Mouse (Mus musculus) gastrocnemius, postnatal 4 days (tissue): Measurements from ENCODE around the gene Samhd1. TPM values are rescaled to one million over a fixed set of nuclear protein-coding genes. Genes with fewer than 3 reads are reported as not detected.

Source experiments
- DNase-seq, 2 experiments: peaks; one replicate each; pipeline ENCODE4 v3.0.0; 2021 to 2022; ENCODE audit warnings: low spot score in 2 of 2, mixed read lengths in 2 of 2
- total RNA-seq, 2 experiments: library from RNA; stranded (reverse); gene quantifications; 2 replicates each; pipeline ENCODE4 v1.2.3; 2021

Gene Samhd1
- total RNA-seq, 2 experiments from 2014 or later, result 23.4 to 23.6 TPM

- no peak for DNase-seq
Measured at GRCm38 (mm10) chr2:157057186-157057585, 77.9 kb downstream of the Samhd1 start.

GRCm38 (mm10) chr2:157055721-157056120 is 79.3 kb downstream of the Samhd1 start:
- DNase-seq, result no peak

DNA sequence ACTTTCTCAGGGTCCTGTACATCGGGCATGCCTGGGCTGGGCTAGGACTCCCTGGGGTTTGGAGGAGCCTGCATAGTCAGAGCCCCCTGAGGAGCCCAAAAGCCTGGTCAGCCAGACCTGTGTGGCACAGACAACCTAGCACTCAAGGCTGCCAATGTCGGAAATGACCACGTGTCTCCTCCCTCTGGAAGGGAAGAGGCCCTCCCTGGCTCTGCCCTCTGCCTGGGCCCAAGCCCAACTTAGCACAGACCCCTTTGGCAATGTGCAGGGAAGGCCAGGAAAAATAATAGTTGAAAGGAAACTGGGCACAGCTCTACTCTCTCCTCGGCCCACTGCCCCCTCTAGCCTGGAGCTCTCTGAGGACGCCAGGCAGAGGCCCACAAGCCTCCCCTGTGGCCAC is 80.2 kb downstream of the Samhd1 start:
- DNase-seq, result no peak

DNA sequence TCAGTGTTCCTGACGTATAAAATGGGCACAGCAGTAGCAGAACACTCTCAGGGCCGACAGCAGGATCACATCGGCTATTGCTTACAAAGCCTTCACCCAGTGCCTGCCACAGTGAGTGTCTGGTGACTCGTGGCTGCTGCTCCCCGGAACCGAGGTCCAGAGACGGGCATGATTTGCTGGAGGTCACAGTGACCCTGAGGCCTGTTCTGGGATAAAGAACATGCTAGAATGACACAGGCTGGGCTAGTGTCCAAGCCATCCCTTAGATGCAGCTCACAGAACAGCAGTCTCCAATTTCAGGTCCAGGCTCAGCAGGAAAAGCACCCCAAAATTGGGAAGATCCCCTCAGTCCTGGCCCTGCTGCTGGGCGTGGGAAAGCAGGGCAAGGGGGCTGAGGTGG is 80.8 kb downstream of the Samhd1 start:
- DNase-seq, result no peak

- no peak for DNase-seq
Measured at GRCm38 (mm10) chr2:157053787-157054186, 81.3 kb downstream of the Samhd1 start.

DNA sequence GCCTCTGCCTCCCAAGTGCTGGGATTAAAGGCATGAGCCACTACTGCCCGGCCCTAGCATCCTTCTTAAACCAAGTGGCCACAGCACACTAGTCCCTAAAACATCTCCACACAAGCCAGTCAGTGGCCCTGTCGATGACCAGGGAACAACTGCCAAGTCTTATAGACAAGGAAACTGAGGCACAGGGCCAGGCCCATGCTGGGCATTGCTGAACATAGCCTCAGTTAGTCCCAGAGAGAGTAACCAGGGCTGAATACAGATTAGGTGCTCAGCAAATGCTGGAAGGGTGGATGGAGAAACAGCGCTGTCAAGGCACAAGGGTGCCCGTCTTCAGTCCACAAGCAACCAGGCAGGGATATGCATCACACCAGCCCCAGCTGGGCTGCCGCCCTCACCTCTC is 81.9 kb downstream of the Samhd1 start:
- DNase-seq, result no peak

DNA sequence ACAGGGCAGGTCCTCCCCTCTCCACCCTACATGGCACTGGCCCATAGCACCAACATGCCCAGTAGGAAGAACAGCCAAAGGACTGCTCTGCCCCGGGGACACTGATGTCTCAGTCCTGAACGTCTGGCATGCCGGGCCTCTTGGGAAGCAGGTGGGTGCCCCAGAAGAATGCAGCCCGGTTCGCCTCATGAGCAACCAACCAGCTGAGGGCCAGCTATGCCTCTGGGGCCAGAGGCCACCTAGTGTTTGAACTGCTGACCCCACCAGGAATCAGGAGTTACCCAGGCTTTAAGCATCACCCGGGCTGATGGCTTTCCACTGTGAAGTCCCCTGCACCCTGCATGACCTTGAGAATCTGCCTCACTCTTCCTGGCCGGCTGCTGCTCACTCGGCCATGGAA is 82.6 kb downstream of the Samhd1 start:
- no peak for DNase-seq

DNA sequence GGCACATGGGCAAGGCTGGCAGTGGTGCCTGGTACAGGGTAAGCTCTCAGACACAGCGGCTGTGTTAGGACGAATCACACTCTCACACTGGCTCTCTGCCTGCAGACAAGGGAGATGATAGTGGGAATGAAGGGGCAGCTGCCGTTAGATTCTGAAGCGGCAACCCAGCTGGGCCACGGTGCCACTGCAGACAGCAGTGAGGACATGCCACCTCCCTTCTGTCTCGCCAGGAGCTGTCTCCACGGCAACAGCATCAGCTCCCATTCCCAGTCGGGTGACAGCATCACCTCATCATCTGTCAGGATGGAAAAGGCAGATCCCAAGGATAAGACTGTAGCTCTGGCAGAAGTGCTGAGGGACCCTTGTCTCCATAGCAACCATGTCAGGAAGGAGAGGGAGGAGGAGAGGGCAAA is 85.2 kb downstream of the Samhd1 start:
- DNase-seq, result no peak

GRCm38 (mm10) chr2:157048395-157049181 is 86.5 kb downstream of the Samhd1 start:
- DNase-seq, result no peak

Other genes starting within 250 kb of the Samhd1 start
- not detected for gene Sla2, start 248.1 kb downstream of the Samhd1 start, total RNA-seq
- gene Ndrg3, start 143.2 kb downstream of the Samhd1 start, total RNA-seq, result 10 to 100 TPM; 23.2 to 24.0 TPM
- 10 to 100 TPM; 11.6 to 12.3 TPM for gene Dsn1, start 128.1 kb downstream of the Samhd1 start, total RNA-seq
- 10 to 100 TPM; 33.7 to 34.6 TPM for gene Soga1, start 56.0 kb downstream of the Samhd1 start, total RNA-seq
- gene Tldc2, start 48.2 kb downstream of the Samhd1 start, total RNA-seq, result not detected
- 10 to 100 TPM; 11.8 to 13.3 TPM for gene Rbl1, start 69.3 kb upstream of the Samhd1 start, total RNA-seq
- 100 to 1,000 TPM; 142 to 155 TPM for gene Rpn2, start 143.8 kb upstream of the Samhd1 start, total RNA-seq
- gene Mroh8, start 144.3 kb upstream of the Samhd1 start, total RNA-seq, result under 1 TPM; 0.16 to 0.29 TPM
- not detected for gene Ghrh, start 212.2 kb upstream of the Samhd1 start, total RNA-seq
- 10 to 100 TPM; 32.4 to 32.9 TPM for gene Manbal, start 232.3 kb upstream of the Samhd1 start, total RNA-seq